Mouse (Mus musculus): ENCODE measurements around the gene Nol3.

The Nol3 gene

DNA sequence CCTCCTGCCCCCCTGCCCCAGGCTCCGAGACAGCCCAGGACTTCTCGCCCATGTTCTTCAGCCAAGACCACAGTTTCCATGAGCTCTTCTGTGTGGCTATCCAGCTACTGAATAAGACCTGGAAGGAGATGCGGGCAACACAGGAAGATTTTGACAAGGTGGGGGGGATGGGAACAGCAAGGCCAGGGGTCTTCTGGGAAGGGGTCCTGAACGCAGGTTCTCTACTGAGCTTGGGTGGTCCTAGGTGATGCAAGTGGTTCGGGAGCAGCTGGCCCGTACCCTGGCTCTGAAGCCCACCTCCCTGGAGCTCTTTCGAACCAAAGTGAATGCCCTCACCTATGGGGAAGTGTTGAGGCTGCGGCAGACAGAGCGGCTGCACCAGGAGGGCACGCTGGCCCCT lies 32.5 kb downstream of the Nol3 start:
- no peak for DNase-seq (ENCODE audit: low spot score)

DNA sequence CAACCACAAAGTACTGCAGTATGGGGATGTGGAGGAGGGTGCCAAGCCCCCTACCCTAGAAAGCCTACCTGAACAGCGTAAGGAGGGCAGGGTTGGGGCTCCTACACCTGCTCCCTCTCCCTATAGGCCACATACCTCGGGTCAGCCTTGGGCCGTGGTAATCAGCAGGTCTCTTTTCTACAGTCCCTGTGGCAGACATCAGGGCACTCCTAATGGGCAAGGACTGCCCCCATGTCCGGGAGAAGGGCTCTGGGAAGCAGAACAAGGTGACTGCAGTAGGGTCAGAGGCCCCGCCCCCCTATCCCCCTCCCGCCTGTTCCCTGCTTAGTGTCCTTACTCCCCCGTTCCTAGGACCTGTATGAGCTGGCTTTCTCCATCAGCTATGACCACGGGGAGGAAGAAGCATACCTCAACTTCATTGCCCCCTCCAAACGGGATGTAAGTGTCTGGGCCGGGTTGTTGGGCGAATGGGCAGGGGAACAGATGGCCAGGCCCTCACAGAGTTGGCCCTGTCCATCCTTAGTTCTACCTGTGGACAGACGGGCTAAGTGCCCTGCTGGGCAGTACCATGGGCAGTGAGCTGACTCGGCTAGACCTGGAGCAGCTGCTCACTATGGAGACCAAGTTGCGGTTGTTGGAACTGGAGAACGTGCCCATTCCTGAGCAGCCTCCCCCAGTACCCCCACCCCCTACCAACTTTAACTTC lies 33.4 kb downstream of the Nol3 start:
- DNase-seq (ENCODE audit: low spot score): no peak

DNA sequence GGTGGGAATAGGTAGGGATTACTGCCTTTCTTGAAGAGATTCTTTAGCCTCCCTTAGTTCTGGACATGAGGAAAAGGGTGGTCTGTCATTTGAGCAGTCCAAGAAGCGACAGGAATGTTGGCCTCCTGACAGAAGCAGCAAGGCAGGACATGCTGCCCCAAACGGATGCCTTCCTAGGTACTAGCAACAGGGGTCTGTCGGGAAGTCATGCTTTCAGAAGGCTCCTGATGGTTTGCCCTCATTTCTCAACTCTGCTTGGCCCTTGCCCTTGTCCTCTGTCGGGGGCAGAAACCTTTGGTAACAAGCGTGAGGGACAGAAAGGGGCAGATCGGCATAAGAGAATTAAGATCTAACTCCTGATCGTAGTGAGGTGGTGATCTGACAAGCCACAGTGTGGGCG lies 34.2 kb downstream of the Nol3 start:
- DNase-seq (ENCODE audit: low spot score): no peak

DNA sequence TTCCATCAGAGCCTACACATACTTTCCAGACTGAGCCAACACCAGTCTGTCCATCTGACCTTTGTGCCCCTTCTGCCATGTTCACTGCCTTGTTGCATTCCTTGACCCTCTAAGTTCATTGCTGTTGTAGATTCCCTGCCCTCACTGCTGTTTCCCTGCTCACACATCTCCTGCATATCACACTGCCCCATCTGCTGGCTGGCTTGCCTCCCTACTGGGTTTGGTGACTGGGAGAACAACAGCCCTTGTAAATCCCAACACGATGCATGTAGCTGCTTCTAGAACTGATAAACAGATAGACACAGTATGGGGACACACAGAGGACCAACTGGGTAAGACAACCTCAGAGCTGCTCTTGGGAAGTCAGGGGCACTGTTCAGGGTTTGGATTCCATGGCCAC lies 35.8 kb downstream of the Nol3 start:
- DNase-seq (ENCODE audit: low spot score): no peak

DNA sequence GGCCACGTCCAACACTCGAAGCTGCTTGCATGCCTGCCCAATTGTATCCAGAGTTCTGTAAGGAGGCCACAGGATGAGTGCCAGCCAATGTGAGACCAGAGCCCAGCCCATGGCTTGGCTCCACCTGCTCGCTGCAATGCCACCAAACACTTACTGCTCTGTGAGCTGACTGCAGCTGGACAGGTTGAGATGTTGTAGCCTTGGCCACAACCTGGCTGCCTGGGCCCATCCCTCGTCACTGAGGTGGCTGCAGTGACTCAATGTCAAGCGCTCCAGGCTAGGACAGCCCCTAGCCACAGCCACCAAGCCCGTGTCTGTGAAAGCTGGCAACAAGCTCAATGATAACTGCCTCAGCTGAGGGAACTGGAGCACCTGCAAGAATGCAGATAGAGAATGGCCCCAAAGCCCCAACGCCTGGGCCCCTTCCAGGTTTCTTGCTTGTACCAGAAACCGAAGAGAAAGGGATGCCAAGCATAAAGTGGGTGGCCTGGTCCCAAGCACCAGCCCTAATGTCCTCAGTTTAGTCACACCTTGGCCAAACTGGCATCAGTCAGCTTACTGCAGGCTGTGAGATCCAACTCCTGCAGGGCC lies 37.0 kb downstream of the Nol3 start:
- DNase-seq (ENCODE audit: low spot score): no peak

DNA sequence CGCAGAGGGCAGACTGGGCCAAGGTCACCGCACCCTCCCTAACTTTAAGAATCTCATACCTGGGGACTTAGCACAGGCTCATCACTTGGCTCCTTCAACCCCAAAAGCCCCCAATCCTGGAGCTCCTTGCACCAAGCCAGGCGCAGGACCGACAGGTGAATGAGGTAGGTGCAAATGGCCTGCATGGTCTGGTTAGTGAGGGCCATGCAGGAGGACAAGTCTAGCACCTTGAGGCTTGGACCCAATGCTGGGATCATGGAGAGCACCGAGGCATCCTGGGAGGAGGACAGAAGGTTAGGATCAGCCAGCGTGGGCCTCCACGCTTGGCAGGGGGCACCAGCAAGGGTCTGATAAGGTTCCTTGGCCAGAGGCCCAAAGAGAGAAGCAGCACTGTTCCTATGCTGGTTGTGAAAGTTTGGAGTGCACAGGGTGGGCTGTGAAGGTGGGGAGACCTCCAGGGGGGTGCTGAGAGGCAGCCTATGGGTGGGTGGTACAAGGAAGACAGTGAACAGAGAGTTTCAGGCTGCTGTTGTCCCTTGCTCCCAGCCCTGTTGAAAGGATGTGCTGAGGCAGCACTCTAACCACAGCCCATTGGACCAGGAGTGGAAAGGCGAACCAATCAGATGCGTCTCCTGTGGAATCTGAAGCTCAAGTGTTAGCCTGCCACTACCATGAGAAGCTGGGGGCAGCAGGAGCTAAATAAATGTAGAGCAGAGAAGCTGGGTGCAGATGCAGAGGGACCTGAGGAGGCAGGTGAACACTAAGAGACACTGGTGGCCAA lies 37.9 kb downstream of the Nol3 start:
- no peak for DNase-seq (ENCODE audit: low spot score)

DNA sequence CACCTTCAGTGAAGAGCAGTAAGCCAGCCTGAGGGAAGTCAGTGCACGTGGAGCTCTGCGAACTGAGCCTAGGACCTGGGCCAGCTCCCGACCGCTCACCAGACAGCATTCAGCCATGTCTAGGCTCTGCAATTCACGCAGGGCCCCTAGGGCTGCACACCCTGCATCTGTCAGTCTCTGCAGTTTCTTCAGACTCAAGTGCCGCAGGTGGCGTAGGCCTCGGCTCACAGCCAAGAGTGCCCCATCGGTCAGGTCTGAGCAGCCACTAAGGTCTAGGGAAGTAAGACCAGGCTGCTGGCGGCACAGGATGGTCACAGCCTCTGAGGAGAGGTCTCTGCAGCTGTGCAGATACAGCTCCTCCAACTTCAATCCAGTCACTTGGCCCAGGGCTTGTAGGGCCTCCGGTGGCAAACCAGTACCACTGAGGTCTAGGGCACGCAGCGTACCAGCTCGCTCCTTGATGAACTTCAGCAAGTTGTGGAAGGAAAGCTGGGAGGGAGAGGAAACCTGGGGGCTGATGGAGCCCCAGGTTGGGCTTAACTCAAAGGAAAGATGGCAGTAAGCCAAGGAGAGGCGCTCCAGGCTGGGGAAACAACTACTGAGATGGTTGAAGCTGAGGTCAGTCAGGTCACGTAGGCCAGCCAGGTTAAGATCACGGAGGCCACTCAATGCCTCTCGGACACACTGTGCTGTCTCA lies 39.3 kb downstream of the Nol3 start:
- no peak for DNase-seq (ENCODE audit: low spot score)

DNA sequence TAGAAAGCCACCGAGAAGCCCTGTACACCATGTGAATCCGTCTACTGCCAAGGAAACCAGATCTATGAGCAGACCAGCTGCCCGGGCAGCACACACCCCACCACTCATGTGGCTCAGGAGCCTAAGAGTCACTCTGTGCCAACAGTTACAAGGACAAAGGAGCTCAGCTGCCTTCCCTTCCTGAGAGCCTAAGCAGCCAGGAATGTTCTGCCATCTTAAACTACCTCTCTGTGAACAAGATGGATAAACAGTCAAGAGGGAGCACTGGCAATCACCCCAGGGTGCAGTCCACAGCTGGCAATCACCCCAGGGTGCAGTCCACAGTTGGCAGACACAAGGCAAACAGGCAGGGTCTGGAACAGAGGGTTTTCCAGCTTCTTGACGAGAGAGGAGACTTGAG lies 42.0 kb downstream of the Nol3 start:
- DNase-seq (ENCODE audit: low spot score): no peak

DNA sequence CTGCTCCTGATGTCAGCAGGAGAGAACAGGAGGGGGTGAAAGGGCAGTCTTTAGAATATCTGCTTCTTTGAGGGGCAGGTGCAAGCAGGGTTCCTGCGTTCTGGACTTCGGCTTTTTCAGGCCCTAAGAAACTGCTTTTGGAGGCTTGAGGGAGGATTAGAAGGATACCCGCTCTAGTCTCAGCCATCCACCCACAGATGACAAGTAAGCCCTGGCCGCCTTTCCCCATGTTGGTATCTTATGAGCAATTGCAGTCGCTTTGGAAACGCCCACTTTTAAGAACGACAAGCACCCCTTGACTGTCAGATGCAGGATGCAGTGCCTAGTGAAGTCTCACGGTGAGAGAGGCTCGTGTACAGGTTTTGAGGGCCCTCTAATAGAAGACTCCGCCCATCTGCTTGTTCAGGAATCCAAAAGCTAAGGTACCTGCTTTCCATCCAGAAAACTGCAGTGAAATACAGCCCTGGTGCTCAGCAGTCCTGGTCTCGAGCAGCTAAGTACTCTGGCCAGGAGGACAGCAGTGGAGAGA lies 42.8 kb downstream of the Nol3 start:
- DNase-seq (ENCODE audit: low spot score): no peak

DNA sequence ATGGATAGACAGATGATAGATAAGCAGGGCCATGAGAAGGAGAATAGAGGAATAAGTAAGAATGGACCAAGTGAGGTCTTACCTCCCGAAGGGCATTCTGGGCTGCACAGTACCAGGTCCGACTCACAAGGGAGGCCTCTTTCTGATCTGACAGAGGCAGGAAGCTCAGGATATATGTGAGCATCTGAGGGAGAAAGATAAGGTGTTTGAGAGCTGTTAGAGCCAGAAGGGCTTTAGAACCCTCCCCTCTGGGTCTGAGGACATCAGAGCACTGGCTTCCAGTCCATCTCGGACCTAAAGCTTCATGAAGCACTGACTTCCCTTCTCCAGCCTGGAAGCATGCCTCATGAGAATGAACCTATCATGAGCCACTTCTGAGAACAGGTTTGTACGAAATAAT lies 47.2 kb downstream of the Nol3 start:
- DNase-seq (ENCODE audit: low spot score): no peak

DNA sequence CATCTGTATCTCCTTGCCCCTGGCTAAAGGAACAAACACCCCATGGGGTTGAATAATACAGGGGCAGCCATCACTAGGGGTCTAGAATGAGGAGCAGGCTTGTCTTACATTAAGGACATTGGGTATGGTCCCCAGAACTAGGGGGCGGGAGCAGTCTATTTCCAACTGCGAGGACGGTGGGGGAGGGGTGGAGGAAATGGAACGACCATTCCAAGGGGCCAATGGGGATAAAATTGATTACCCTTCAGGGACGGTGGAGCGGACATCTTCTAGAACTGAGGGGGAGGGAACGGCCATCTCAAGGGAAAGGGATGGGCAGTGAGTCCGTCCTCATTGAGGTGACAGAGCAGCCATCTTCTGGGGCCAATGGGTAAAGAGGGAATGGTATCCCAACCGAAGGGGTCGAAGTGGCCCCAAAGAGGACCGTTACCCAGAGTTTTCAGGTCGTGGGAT lies 49.7 kb downstream of the Nol3 start:
- DNase-seq (ENCODE audit: low spot score): no peak

DNA sequence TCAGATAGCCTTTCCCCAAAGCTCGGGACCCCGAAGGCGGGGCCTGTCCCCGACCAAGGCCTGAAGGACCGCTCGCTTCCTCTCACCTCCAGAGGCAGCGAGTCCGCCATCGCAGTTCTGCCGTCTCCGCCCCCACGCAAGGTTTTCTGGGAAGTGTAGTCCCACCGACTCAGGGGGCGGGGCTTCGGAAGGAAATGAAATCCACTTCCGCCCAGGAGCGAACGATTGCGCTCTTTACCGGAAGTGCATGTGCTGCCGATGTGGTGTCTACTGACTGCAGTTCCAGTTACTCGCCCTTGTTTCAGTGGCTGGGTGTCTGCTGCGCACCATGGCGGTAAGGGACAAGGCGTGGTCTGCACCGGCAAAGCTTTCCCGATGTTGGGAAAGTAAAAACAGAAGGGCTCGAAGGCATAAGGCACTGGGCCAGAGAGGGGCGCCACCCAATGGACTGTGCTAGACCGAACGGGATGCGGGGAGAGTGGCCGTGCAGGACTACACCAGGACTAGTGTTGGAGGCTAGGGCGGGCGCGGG lies 50.3 kb downstream of the Nol3 start, which contains the start of the genes Lrrc29 and Tmem208:
Gene Lrrc29 (minus strand): TSS at position 138 of the 532 bp plus-strand sequence.
Gene Tmem208 (plus strand): TSS at position 214 of the 532 bp plus-strand sequence.
- peak; percentile 93 for DNase-seq (ENCODE audit: low spot score)

DNA sequence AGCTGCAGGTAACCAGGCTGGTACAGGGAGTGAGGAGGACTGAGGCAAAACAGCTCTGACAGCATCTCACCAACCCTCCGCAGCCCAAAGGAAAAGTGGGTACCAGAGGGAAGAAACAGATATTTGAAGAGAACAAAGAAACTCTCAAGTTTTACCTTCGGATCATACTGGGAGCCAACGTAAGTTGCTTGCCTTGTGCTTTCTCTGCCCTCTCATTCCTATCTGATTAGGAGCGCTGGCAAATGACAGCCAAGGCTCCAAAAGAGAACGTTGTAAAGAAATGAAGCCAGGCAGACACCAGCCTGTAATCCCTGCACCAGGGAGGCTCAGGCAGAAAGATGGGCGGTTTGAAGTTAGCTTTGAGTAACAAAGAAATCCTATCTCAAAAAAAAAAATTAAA lies 51.0 kb downstream of the Nol3 start:
- no peak for DNase-seq (ENCODE audit: low spot score)

DNA sequence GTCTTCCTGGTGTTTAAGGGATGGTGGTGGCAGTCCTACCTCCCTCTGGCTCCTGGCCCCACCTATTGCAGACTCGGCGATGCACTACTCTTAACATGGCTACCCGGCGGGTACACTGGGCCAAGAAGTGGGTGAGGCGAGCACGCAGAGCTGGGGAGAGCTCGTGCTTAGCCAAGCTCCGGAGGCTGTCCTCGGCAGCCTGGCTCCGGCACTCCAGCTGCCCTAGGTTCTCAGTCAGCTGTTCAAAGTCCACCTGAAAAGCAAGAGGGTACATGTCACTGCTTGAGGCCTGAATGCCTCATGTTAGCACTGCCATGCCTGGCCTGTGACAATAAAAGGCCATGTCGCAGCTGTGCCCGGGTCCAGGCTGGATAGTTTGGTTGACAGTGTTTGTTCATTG lies 54.4 kb downstream of the Nol3 start:
- no peak for DNase-seq (ENCODE audit: low spot score)

DNA sequence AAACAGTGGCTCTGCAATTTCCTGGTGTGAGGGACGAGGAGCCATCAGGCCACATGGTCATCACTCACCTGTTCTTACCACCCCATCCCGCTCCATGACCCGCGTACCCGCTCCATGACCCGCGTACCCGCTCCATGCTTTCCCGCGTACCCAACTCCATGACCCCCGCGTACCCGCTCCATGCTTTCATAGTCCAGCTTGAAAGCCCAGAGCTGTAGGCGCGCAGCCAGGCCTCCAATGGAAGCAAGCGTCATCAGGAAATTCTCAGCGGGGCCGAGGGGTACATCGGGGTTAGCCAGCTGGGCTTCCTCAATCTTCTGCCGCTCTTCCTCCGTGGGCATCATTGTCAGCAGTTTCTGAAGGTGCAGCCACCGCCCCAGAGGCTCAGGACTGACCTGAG lies 55.5 kb downstream of the Nol3 start:
- DNase-seq (ENCODE audit: low spot score): no peak
